Mouse (Mus musculus): ENCODE measurements around the gene Acot5. TPM values are rescaled to one million over a fixed set of nuclear protein-coding genes. Genes with fewer than 3 reads are reported as not detected.

Acot5 gene
- polyA plus RNA-seq, 1 experiment from 2014 or later: not detected

Other genes starting within 250 kb of the Acot5 start
- gene Numb, start 147.4 kb upstream of the Acot5 start, polyA plus RNA-seq (2016; fragmentation: Nextera tagmentation; extraction: Ambion mirVana): 17.7 and 18.4 TPM in 2 replicates
- 22.3 and 22.8 TPM in 2 replicates for gene Riox1, start 118.7 kb upstream of the Acot5 start, polyA plus RNA-seq (2016; fragmentation: Nextera tagmentation; extraction: Ambion mirVana)
- not detected in 2 replicates for gene Heatr4, start 84.5 kb upstream of the Acot5 start, polyA plus RNA-seq (2016; fragmentation: Nextera tagmentation; extraction: Ambion mirVana)
- gene Acot2, start 81.5 kb upstream of the Acot5 start, polyA plus RNA-seq (2016; fragmentation: Nextera tagmentation; extraction: Ambion mirVana): 15.1 and 15.2 TPM in 2 replicates
- 26.6 and 31.3 TPM in 2 replicates for gene Acot1, start 59.8 kb upstream of the Acot5 start, polyA plus RNA-seq (2016; fragmentation: Nextera tagmentation; extraction: Ambion mirVana)
- 6.4 and 6.6 TPM in 2 replicates for gene Acot4, start 30.9 kb upstream of the Acot5 start, polyA plus RNA-seq (2016; fragmentation: Nextera tagmentation; extraction: Ambion mirVana)
- gene Gm49366, start 30.4 kb upstream of the Acot5 start, polyA plus RNA-seq (2016; fragmentation: Nextera tagmentation; extraction: Ambion mirVana): not detected in 2 replicates
- 2.9 and 3.6 TPM in 2 replicates for gene Acot3, start 17.2 kb upstream of the Acot5 start, polyA plus RNA-seq (2016; fragmentation: Nextera tagmentation; extraction: Ambion mirVana)
- 0.48 and 0.54 TPM in 2 replicates for gene Acot6, start 31.3 kb downstream of the Acot5 start, polyA plus RNA-seq (2016; fragmentation: Nextera tagmentation; extraction: Ambion mirVana)
- 0.73 and 1.1 TPM in 2 replicates for gene Dnal1, start 45.0 kb downstream of the Acot5 start, polyA plus RNA-seq (2016; fragmentation: Nextera tagmentation; extraction: Ambion mirVana)
- gene Pnma1, start 79.2 kb downstream of the Acot5 start, polyA plus RNA-seq (2016; fragmentation: Nextera tagmentation; extraction: Ambion mirVana): 0.08 and 0.20 TPM in 2 replicates
- gene Elmsan1, start 149.6 kb downstream of the Acot5 start, polyA plus RNA-seq (2016; fragmentation: Nextera tagmentation; extraction: Ambion mirVana): 6.9 and 8.0 TPM in 2 replicates
- gene Ptgr2, start 215.9 kb downstream of the Acot5 start, polyA plus RNA-seq (2016; fragmentation: Nextera tagmentation; extraction: Ambion mirVana): 34.9 and 35.0 TPM in 2 replicates
- gene Zfp410, start 247.5 kb downstream of the Acot5 start, polyA plus RNA-seq (2016; fragmentation: Nextera tagmentation; extraction: Ambion mirVana): 51.0 and 51.9 TPM in 2 replicates